Mouse (Mus musculus) fat pad, adult 2 months (tissue): ENCODE results near the gene Lysmd2.
"Not testable (repeated sequence)": the region's sequence is repeated elsewhere in the genome, so short reads cannot be mapped to it uniquely, and the experiment has no call there.

ENCODE experiments used
- DNase-seq: peaks from one replicate; pipeline ENCODE4 v3.0.0-alpha.2; 2011; ENCODE audit warnings: low read depth, low spot score; ENCODE audit errors: extremely low read depth

Gene Lysmd2

GRCm38 (mm10) chr9:75626308-75626604 lies 715 bp downstream of the Lysmd2 start:
- DNase-seq, result no peak

DNA sequence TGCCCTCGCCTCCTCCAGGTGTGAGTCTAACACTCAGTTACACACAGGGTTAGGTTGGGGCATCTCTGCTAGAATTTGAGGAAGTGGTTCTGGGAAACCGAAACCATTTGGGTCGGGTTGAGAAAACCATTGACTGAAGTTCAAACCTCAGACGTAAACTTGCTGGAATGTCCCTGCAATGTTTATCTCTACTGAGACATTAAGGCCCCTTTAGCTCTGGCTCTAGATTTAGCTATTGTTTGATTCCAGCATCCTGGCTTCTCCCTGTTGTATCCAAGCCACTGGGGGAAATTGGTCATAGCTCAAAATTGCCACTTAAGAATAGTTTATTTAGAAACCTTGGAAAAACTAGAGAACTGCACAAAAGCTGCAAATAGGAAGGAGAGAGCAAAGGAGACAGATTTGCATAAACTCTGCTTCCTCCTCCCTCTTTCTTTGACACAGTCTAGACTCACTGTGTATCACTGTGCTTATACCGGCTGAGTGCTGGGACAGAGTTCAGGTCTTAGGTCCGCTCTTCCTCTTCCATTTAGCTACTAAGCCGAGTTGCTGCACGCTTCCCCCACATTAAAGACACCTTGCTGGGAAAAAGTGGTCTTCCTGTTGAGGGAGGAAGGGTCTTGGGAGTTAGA lies 5.4 kb downstream of the Lysmd2 start:
- no peak for DNase-seq

DNA sequence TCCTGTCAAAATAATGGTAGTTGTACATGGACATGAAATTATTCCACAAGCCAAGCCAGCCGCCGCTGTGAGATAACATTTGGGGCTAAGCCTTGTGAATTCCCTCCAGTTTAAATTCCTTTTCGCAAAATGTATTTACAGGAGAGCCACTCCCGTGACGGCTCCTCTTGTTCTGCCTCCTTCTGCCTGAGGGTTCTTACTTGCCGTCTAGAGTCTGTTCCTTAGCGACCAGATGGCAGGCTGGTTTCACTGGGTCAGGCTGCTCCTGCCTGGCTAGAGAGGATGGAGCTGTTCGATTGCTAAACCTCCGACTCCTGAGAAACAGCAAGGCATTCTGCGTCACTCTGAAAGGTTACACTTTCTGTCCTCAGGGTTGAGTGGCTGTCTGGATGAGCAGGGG lies 6.6 kb downstream of the Lysmd2 start:
- no peak for DNase-seq

DNA sequence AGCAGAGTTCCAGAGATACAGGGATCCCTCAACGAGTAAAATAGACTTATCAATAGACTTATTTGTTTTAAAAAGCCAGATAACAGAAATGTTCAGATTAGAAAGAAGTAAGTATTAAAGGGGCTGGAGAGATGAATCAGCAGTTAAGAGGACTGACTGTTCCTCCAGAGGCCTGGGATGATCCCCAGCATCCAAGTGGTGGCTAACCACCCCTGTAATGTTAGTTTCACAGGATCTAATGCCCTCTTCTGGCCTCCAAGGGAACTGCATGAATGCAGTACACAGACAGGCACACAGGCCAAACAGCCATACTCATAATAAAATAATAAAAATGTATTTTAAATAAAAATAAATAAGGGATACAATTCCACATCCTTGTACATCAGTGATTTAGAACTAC lies 7.4 kb downstream of the Lysmd2 start:
- no peak for DNase-seq

DNA sequence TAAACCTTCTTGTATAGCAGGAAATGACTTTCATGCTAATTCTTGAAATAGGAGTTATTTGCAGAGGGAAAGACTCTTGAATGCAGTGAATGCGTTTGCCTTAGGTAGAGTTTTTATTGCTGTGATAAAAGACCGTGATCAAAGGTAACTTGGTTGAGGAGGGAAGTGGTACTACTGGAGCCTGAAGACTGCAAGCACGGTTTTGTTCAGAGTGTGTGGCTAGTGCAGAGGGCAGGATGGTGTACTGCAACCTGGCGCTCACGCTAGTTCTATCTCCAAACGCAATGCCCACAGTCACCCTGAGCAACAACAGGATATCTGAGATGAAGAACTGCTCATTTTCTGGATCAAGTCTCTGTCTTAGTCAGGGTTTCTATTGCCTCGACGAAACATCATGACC lies 8.1 kb downstream of the Lysmd2 start:
- no peak for DNase-seq

- no peak for DNase-seq
These were observed 8.7 kb downstream of the Lysmd2 start for GRCm38 (mm10) chr9:75634226-75634625.

DNA sequence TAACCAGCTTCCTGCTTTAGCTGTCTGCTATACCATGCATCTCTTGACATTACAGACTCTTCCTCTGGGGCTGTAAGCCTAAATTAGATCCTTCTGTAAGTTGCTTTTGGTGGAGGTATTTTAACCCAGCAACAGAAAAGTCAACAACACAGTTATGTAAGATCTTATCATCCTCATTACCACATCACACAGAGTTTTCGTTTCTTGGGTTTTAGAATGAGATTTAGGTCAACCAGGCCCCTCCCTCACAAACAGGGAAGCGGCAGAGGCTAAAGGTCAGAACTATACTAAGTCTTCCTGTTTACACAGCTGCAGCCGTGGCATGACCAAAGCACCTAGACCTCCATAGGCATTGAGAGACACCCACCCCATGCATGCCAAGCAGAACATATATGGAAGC lies 19.9 kb downstream of the Lysmd2 start:
- DNase-seq, result no peak

DNA sequence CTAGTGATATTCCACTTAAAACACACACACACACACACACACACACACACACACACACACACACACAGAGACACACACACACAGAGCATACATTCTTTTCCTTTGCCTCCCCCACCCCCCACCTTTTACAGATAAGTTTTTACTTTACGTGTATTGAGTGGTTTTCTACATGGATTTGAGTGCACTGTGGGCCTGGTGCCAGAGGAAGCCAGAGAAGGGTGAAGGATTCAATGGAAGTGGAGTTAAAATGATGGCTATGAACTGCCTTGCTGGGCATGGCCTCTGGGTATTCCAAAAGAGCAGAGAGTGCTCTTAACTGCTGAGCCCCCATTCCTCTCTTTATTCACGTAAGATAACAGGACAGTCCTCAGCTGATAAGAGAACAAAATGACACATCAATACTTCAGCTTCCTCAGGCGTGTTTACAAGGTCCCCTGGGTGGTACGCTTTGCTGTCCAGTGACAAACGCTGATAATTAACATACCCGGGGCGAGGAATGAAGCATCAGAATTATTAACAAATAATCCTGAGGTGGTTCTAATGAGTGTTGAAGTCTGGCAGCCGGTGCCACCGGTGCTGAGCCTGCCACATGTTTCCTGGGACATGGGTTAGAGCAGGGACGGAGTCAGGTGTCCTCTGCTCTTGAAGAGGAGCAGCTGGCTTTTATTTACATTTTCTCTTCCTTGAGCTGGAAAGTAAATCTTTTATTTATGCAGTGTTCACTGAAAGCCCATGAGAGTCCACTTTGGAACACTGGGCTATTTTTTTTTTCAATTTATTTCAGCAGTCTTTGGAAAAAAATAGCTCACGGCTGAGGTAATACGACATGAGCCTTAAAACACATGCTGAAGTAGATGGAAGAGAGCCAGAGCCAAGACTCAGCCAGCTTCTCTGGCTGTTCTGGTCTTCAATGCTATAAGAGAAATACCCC lies 28.7 kb downstream of the Lysmd2 start:
- DNase-seq, result no peak

GRCm38 (mm10) chr9:75656456-75656855 lies 30.9 kb downstream of the Lysmd2 start:
- not testable (repeated sequence) for DNase-seq

GRCm38 (mm10) chr9:75660917-75661316 lies 35.4 kb downstream of the Lysmd2 start:
- no peak for DNase-seq

DNA sequence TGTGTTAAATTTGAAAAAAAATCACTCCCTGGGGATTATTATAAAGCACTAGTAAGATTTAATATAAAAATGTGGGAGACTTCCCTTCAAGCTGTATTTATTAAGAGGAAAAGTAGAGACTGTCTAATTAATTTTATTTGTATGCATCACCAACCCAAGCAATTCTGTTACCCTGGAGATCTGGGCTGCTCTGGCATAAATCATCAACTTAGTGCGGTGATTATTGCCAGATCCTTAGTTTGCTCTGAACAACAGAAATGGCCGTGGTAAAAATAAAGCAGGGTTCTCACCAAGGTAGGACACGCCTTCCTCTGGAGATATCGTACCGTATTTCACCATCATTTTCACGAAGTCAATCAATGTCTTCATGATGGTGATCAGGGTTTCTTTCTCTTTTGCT lies 39.8 kb downstream of the Lysmd2 start:
- DNase-seq, result no peak

GRCm38 (mm10) chr9:75666612-75667011 lies 41.1 kb downstream of the Lysmd2 start:
- no peak for DNase-seq

DNA sequence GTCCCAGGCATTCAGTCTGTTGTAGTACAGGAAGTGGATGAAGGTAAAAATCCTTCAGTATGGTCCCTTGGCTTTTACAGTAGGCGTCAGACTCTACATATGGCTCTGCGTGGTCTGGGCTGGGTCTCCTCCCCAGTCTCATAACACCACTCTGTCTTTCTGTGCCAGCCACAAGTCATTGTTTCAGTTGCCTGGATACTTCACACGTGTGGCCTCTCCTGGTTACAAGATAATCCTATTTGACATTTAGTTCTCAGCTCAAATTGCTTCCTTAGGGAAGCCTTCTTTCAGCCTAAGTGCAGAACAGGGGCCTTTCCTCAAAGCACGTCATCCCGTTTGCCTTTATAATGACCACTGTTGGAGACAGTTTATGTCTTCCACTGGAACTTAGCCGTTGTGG lies 47.2 kb downstream of the Lysmd2 start:
- DNase-seq, result no peak

DNA sequence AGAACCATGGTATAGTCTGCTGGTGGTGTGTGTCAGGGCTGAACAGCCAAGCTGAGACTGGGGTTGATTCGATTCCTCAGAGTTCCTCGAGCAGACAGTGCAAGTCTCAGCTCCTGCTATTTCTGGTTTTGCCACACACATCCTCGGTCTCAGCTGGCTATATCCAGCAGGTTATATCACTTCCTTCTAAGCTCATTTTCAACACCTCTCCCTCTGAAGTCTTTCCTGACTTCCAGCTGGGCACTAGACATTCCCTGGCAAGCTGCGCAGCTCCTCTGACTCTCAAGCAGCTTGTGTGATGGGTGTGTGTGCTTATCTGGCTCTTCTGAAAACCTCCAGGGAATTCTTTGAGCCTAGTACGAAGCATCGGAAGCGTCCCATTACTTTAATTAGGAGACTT lies 50.7 kb downstream of the Lysmd2 start:
- DNase-seq, result no peak

GRCm38 (mm10) chr9:75678341-75678740 lies 52.8 kb downstream of the Lysmd2 start:
- DNase-seq, result no peak

GRCm38 (mm10) chr9:75679629-75680028 lies 54.1 kb downstream of the Lysmd2 start:
- DNase-seq, result no peak

GRCm38 (mm10) chr9:75680606-75681005 lies 55.1 kb downstream of the Lysmd2 start:
- no peak for DNase-seq

- no peak for DNase-seq
These were observed 58.1 kb downstream of the Lysmd2 start, which contains the start of gene Scg3 for GRCm38 (mm10) chr9:75683426-75684191. TSS of gene Scg3 (minus strand) at chr9:75684056.

DNA sequence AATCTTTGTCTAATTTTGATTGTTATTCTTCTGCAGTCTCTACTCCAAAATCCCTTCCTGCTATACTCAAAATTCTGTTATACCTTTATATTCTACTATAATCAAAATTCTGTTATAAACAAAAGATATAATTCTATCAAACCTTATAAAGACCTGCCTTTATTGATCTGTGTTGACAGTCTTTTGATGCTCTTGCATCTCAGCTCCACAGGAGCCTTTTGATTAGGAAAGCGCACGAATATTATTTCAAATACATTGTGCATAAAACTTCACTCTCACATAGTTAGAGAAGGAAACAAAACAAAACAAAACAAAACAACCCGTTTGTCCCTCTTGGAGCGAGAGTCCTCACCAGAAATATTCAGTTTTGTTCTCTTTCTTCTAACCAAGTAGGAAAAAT lies 58.8 kb downstream of the Lysmd2 start:
- no peak for DNase-seq

GRCm38 (mm10) chr9:75684772-75685171 lies 59.2 kb downstream of the Lysmd2 start:
- no peak for DNase-seq
